Mouse (Mus musculus) ovary, adult 18-20 months (tissue): ENCODE data around the gene Ncam1.
A peak's percentile ranks its signal among the peaks of the same experiment; 100 is the strongest.

ENCODE experiments used
- DNase-seq: peaks from one replicate; pipeline ENCODE4 v3.0.0; 2022; ENCODE audit warnings: low spot score, mixed read lengths

Ncam1 gene

GRCm38 (mm10) chr9:49675696-49676465 is 122.8 kb downstream of the Ncam1 start:
- DNase-seq, result no peak

- DNase-seq, result no peak
Measured at GRCm38 (mm10) chr9:49672646-49673199, 126.0 kb downstream of the Ncam1 start.

GRCm38 (mm10) chr9:49667066-49667465 is 131.7 kb downstream of the Ncam1 start:
- DNase-seq, result no peak

DNA sequence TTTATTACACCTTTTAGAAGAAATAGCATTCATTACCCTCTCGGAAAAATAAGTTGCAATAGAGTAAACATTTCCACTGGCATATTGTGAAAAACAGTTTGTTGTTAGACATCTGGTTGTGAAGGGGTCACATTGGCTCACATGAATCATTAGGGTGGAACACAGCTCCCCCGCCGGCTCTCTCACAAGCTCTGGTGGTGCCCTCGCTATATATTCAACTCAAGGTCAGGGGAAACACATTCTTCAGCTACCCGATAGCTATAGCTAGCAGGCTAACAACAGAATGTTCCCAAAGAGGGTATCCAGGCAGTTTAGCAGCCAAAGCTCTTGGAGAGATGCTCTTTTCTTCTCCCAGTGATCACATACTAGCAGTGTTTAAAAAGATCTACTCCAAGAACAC is 133.4 kb downstream of the Ncam1 start:
- DNase-seq, result no peak

DNA sequence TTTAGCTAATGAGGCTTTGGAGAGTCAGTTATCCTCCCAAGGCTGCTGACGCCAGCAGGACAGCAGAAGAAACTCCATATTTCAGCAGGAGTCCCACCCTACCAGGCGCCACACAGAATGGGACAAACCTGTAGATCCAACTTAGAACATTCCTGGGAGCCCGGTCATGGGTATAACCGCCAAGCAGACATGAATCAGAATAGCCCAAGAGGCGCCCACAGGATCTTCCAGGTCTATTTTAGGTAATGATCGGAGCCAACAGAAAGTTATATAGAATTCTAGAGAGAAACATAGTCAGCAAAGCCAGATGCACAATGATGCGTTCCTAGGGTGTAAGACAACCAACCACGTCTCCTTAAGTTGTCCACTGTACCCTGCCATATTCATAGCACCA is 134.8 kb downstream of the Ncam1 start:
- no peak for DNase-seq

- DNase-seq, result no peak
Measured at GRCm38 (mm10) chr9:49662958-49663926, 135.5 kb downstream of the Ncam1 start.

- no peak for DNase-seq
Measured at GRCm38 (mm10) chr9:49661480-49661879, 137.2 kb downstream of the Ncam1 start.

DNA sequence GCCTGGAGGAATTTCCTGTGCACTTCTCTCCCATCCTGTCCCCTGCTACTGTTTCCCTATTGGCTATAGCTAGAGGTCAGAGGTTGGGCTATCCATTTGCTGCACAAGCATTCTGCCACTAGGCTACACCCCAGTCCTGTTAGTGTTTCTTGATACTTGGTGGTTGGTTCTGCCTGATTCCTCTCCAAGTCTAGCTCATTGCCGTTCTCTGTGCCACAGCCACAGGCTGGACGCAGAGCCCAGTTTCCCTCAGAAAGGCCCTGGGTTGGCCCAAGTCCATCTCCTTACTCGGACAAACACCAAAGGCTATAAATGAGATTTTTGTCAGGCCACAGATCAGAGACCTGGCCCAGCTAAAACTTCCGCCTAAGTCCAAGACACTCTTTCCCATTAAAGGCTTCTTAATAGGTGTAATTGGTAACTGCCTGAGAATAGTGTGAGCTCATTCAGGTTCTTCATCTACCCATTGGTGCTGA is 140.3 kb downstream of the Ncam1 start:
- no peak for DNase-seq

DNA sequence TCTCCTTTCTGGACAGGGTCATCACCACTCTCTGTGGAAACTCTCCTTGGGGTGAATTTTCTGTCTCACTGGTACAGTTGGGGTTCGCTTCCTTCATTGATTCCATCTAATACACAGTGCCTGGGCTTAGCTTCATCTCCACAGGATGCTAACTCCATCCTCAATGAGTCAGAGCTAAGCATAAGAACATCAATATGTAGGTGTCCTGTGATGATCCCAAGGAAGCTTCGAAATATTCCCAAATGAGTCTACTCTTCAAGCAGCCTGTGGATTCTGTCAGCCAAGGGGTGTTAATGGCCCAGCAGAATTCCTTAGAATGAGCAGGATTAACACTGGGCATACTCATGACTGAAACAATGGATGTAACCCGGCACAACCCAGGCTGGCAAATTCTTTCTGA is 144.3 kb downstream of the Ncam1 start:
- no peak for DNase-seq

DNA sequence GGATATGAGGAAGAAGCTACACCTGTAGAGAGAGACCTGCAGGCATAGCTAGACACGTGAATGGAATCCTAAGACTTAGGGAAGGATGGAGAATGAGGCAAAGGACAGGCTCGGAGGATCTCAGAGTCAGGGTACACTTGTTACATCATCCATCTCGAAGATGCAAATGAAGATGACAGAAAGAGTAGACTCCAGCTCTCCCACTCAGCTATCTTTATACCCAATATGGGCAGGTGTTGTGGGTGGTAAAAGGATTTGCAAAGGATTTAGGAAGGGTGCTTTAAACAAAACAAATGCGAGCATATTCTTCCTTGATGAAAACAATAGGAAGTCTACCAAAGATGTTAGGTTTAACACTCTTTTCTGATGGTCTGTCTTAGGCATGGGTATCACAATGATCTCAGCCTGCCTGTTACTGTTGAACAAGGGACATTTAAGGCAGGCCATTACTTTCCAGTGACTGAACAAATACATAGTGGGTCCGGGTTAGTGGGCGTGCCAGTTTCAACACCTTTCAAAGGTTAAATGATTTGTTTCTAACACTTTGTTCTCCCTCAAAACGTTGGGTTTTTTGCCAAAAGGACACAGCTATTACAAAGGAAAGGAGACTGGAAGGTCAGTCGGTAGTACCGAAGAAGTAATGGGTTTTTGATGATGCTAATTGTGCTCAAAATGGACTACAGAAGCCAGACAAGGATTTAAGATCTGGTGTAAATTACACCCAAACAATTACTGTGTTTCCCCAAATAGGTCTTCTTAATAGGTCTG is 145.1 kb downstream of the Ncam1 start:
- DNase-seq, result no peak

DNA sequence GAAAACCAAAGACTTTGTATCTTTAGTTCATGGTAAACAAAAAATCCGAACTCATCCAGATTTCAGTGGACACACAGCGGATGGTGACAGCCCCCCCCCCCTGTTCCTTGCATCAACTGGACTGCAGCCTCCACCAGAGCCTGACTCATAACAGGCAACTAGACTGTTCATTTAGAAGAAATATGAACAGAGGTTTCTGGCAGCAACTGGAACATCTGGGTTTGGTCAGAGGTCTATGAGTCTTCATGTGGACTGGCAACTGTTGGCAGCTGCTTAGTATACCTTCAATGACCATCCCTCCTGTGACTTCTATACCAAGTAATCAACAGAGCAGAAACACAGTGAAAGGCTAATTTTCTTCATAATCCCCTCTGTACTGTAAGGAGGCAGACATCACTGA is 154.4 kb downstream of the Ncam1 start:
- no peak for DNase-seq

- no peak for DNase-seq
Measured at GRCm38 (mm10) chr9:49640764-49641163, 158.0 kb downstream of the Ncam1 start.

DNA sequence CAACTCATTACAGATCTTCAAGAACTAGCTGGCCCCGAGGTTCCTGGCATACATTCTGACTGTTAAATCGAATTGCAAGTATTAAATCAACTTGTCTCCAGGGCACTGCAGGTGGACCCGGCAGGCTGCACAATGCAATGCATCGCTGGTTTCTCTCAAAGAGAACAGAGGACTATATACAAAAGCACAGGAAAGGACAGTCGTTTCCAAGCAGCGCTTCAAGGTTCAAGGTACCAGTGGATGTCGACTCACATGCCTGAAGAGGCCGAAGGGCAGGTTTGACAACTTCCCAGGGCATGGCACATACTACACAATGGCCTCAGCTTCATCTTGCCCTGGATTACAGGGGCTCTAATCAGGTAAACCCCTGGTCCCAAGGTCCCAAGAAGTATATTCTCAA is 158.6 kb downstream of the Ncam1 start:
- peak; percentile 3 for DNase-seq

DNA sequence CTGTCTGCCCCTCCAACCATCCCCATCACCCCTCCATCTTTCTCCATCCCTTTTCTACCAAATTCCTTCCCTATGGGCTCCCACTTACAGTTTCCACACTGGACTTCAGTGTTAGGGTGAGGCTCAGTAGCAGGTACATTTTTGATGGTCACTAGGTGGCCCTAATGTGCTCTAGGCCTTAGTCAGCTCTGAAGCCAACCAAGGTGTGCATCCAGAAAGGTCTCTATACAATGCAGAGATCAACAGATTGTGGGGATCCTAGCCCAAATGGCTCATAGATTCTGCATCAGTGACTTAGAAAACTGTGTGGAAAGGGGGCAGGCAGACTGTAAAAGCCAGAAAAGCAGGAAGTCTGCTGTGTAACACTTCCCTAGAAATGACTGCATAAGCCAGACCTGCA is 160.8 kb downstream of the Ncam1 start:
- no peak for DNase-seq

DNA sequence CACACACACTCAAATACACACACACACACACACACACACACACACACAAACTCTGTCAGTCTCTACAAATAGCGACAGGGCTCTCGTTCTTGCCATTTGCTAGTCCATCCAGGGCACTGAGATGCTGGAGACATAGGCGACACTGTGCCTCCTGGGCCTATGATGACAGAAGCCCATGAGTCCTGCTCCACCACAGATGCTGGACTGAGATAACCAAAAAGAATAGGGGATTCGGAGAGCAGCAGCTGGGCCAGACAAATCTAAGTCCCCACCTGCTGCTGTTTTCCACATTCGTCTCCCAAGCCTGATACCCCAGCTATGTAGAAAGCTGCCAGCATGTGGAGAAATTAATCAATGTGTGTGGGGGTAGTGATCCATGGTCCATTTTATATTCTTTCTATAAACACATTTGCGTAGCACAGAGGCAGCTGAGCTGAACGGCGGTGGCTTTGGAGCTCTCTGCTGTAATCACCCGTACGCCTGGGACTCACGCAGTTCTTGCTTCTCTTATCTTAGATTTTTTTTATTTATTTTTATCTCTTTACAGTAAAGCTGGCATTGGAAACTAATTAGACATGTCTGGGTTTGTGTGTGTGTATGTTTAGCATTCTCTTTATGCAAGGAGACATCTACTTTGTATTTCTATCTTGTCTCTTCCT is 162.9 kb downstream of the Ncam1 start:
- no peak for DNase-seq

- DNase-seq, result no peak
Measured at GRCm38 (mm10) chr9:49632591-49632990, 166.1 kb downstream of the Ncam1 start.

DNA sequence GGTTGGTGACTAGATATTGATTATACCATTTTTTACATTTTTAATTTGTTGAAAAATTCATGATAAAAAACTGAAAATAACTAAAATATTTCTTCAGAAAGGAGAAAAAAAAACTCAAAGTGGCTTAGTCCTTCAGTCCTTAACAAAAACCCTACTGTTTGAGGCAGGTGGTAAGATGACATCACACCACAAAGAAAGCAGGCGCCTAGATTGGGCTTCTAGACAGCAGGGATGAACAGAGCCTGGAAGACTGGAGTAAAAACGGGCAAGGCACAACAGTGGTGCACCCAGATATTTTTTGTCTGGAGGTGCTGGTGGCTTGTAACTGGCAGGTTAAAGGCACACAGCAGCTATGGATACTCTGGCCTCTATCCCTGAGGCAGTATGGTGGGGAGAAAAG is 168.4 kb downstream of the Ncam1 start:
- DNase-seq, result no peak

DNA sequence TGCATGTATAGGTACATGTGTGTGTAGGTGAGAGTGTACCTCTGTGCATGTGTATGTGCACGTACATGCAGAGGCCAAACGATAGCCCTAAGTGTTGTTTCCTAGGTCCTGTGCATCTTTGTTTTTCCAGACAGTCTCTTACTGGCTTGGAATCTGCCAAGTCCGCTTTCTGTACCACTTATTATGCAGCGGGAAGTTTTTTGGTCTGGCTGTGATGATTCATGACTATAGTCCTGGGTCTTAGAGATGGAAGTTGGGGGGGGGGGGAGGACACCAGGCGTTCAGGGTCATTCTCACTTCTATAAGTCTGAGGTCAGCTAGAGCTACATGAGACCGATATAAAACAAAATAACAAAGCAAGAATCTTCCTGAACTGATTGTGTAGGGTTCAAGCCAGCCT is 173.8 kb downstream of the Ncam1 start:
- no peak for DNase-seq

DNA sequence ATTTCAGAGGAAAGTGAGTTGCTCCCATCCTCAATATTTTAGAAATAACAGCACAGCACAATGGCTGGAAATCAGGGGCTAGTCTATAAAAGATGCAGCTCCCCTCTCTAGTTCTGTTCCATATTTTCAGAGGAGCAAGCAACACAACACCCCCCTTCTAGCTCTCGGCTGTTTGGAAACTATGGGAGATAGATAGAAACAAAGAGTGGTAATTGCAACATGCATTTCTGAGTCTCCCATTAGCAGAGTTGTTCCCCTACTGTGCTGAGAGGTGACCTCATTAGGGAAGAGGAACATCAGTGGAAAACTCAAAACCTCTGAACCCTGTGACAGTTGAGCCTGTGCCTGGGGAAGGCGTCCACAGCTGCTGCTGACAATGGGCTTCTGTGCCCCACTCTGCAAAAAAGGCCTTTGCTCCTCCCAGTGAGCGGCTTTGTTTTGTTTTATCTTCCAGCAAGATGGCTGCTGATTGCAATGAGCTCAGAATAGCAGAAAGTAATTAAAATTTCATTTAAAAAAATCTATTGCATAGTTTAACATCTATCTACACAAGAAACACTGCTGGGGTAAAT is 174.7 kb downstream of the Ncam1 start:
- DNase-seq, result no peak

- no peak for DNase-seq
Measured at GRCm38 (mm10) chr9:49622928-49623676, 175.6 kb downstream of the Ncam1 start.
